Mouse (Mus musculus) liver, postnatal 0 days (tissue): ENCODE measurements around the gene Cela3a. TPM values are rescaled to one million over a fixed set of nuclear protein-coding genes. Genes with fewer than 3 reads are reported as not detected.
A peak's percentile ranks its signal among the peaks of the same experiment; 100 is the strongest.

Source experiments
- ATAC-seq: fragments of 200-750 bp; cut with Nextera tagmentation; 2 replicates; pipeline ENCODE4 v1.8.0; 2017; ENCODE audit warnings: mild to moderate bottlenecking, moderate library complexity
- DNase-seq: peaks from one replicate; pipeline ENCODE4 v3.0.0-alpha.2; 2016
- H3K27ac ChIP-seq: fragments of 300-500 bp; sonication (generic); 2 replicates; pipeline ENCODE4 v1.5.1; 2014; ENCODE audit warnings: antibody characterized with exemption, moderate library complexity, mild to moderate bottlenecking, low read depth
- H3K27me3 ChIP-seq: fragments of 300-500 bp; sonication (generic); 2 replicates; pipeline ENCODE4 v1.6.1; 2014; ENCODE audit warnings: low read length, control low read depth, mixed read lengths; ENCODE audit not compliant: insufficient read depth
- H3K36me3 ChIP-seq: fragments of 300-500 bp; sonication (generic); replicated peaks from 2 replicates; pipeline ENCODE4 v1.6.1; 2014; ENCODE audit warnings: mild to moderate bottlenecking, control low read depth, low read length, moderate library complexity, mixed read lengths; ENCODE audit not compliant: insufficient read depth
- H3K4me1 ChIP-seq: fragments of 300-500 bp; sonication (generic); 2 replicates; pipeline ENCODE4 v1.6.1; 2014; ENCODE audit warnings: antibody characterized with exemption, mild to moderate bottlenecking, control low read depth; ENCODE audit not compliant: insufficient read depth
- H3K4me2 ChIP-seq: fragments of 300-500 bp; sonication (generic); 2 replicates; pipeline ENCODE4 v1.6.1; 2014; ENCODE audit warnings: low read depth, mild to moderate bottlenecking, low read length, moderate library complexity, mixed read lengths
- H3K4me3 ChIP-seq: fragments of 300-500 bp; sonication (generic); 2 replicates; pipeline ENCODE4 v1.5.1; 2014; ENCODE audit warnings: low read depth, low read length
- H3K9ac ChIP-seq: fragments of 300-500 bp; sonication (generic); replicated peaks from 2 replicates; pipeline ENCODE4 v1.6.1; 2014; ENCODE audit warnings: mild to moderate bottlenecking, moderate library complexity
- H3K9me3 ChIP-seq: fragments of 300-500 bp; sonication (generic); 2 replicates; pipeline ENCODE4 v1.6.1; 2016; ENCODE audit warnings: mild to moderate bottlenecking, control low read depth, low read length, mixed read lengths
- CTCF ChIP-seq: sonication (generic); IDR thresholded peaks from 2 replicates; pipeline ENCODE4 v1.5.1; 2016; ENCODE audit warnings: antibody characterized with exemption, low read depth
- EP300 ChIP-seq: IDR thresholded peaks from 2 replicates; pipeline ENCODE4 v1.6.1; 2016; ENCODE audit warnings: antibody characterized with exemption, low read depth, mild to moderate bottlenecking
- WGBS: fragments of 180-500 bp; shearing (Covaris S2); extraction: QIAGEN DNeasy Blood & Tissue Kit; methylation state at CpG from one replicate; pipeline ENCODE4 v1.1.7; 2014; ENCODE audit not compliant: insufficient replicate concordance; 5-methylcytosine and 5-hydroxymethylcytosine counted together
- polyA plus RNA-seq: library from polyadenylated mRNA; unstranded; fragments of >200 nt; fragmentation: Nextera tagmentation; extraction: Ambion mirVana; gene quantifications from 2 replicates; pipeline ENCODE4 v1.2.1, GENCODE M21; 2015

Gene Cela3a
- polyA plus RNA-seq, 1 experiment from 2014 or later = not detected

- Histone ChIP-seq H3K27me3 (no peaks in the 10 kb centered on the region), H3K36me3 (no peaks in the 10 kb centered on the region; the same call in 1 of the 2 replicates), H3K4me2 (peak overlapping the region; percentile 74), H3K9me3 (no peaks in the 10 kb centered on the region), H3K9ac (peak overlapping the region; percentile 27), H3K27ac (peak overlapping the region; percentile 61), H3K4me1 (peaks cover 23% of the 10 kb centered on the region), H3K4me3 (peak overlapping the region; percentile 97)
- WGBS = 32% methylated on average over 14 of the region's 14 CpGs
- no peak for TF ChIP-seq CTCF
- no peak for TF ChIP-seq EP300
- ATAC-seq (no peak), DNase-seq (no peak)
Measured at GRCm38 (mm10) chr4:137358291-137359002, 51.1 kb downstream of the Cela3a start.

GRCm38 (mm10) chr4:137357517-137358254, 51.9 kb downstream of the Cela3a start, which contains the start of gene Cdc42:
Gene Cdc42, minus strand, starts transcription at chr4:137357720.
- H3K9me3 ChIP-seq = no peaks in the 10 kb centered on the region
- ATAC-seq (peak; percentile 97), DNase-seq (peak; percentile 99)
- H3K4me1 ChIP-seq = peaks cover 29% of the 10 kb centered on the region
- peak within 1 kb of the TSS; percentile 74 for H3K4me2 ChIP-seq
- H3K36me3 ChIP-seq = no peaks in the 10 kb centered on the region; the same call in 1 of the 2 replicates
- no peaks in the 10 kb centered on the region for H3K27me3 ChIP-seq
- TF ChIP-seq EP300 (0 out of 2 replicates have a peak, but pooled peaks have one; percentile 15), CTCF (no peak)
- peak within 1 kb of the TSS; percentile 100 for H3K9ac ChIP-seq
- peak within 1 kb of the TSS; percentile 97 for H3K4me3 ChIP-seq
- WGBS = 1% methylated on average over 33 of the region's 44 CpGs
- H3K27ac ChIP-seq = peak within 1 kb of the TSS; percentile 100

DNA sequence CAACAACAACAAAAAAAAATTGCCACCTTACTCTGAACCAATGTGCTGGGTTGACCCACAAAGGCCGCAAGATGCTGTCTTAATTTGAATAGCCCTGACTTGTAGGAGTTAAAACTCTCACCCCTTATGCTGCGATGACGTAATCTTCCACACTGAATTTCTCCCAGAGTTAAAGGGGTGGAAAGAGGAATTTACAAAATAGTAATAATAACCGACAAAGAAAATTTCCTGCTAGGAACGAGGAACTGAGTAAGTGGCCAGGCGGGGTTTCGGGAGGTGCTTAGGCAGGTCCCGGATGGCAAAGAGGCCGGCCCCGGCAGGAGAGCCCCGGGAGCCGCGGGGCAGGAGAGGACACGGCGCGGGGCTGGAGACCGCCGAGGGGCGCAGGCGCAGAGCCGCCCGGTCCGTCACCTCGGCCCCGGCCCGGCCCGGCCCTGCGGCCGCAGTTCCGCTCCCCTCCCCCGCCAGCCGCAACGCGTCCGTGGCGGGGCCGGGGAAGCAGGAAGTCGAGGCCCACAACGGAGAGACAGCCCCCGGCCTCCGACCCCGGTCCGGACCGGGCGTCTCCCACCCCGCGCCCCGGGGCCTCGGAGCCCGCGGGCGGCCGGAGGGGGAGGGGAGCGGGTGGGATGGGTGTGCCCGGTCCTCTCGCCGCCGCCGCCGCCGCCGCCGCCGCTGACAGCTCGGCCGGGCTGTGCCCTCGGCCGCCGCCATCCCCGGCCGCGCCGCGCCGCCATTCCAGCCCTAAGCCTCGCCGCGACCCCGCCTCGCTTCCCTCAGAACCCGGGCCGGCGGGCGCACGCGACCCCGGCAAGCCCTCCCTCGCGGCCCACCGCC, 52.7 kb downstream of the Cela3a start:
- H3K27ac ChIP-seq = peak overlapping the region; percentile 100
- TF ChIP-seq EP300 (no peak), CTCF (no peak)
- H3K4me1 ChIP-seq = peaks cover 32% of the 10 kb centered on the region
- H3K36me3 ChIP-seq = no peaks in the 10 kb centered on the region; the same call in 1 of the 2 replicates
- under 1% methylated on average over 18 of the region's 90 CpGs for WGBS
- ATAC-seq (peak; percentile 79), DNase-seq (peak; percentile 79)
- peak overlapping the region; percentile 97 for H3K4me3 ChIP-seq
- H3K27me3 ChIP-seq = no peaks in the 10 kb centered on the region
- H3K9ac ChIP-seq = peak overlapping the region; percentile 100
- H3K9me3 ChIP-seq = no peaks in the 10 kb centered on the region
- peak overlapping the region; percentile 74 for H3K4me2 ChIP-seq

Other genes with a start within 250 kb of the Cela3a start
- gene Wnt4, start 132.3 kb downstream of the Cela3a start, polyA plus RNA-seq = 5.1 and 5.7 TPM in 2 replicates
- 216 and 227 TPM in 2 replicates for gene Cdc42, start 52.1 kb downstream of the Cela3a start, polyA plus RNA-seq
- 0.42 and 6.5 TPM in 2 replicates for gene Cela3b, start 20.7 kb upstream of the Cela3a start, polyA plus RNA-seq
- not detected in 2 replicates for gene 1700013G24Rik, start 43.5 kb upstream of the Cela3a start, polyA plus RNA-seq
- gene Hspg2, start 59.0 kb upstream of the Cela3a start, polyA plus RNA-seq = 5.1 TPM in 2 replicates
- gene Ldlrad2, start 164.8 kb upstream of the Cela3a start, polyA plus RNA-seq = not detected in 2 replicates
- 23.3 and 28.4 TPM in 2 replicates for gene Usp48, start 184.0 kb upstream of the Cela3a start, polyA plus RNA-seq